Mouse (Mus musculus) skeletal muscle tissue, adult 2 months (tissue): ENCODE results near the gene Ccdc97.

Experiments
- DNase-seq: peaks from one replicate; pipeline ENCODE4 v3.0.0-alpha.2; 2012; ENCODE audit warnings: low read depth, low spot score

The Ccdc97 gene

GRCm38 (mm10) chr7:25669158-25669557, 49.7 kb downstream of the Ccdc97 start:
- DNase-seq = no peak

GRCm38 (mm10) chr7:25666381-25666780, 52.5 kb downstream of the Ccdc97 start:
- no peak for DNase-seq
